Mouse (Mus musculus): ENCODE measurements at regions not wholly inside any gene's neighbourhood (a gene's known extent, or its start where the extent isn't known, plus 50 kb on each side); places are given as distances from the start of the nearest gene placed in this dataset.

DNA sequence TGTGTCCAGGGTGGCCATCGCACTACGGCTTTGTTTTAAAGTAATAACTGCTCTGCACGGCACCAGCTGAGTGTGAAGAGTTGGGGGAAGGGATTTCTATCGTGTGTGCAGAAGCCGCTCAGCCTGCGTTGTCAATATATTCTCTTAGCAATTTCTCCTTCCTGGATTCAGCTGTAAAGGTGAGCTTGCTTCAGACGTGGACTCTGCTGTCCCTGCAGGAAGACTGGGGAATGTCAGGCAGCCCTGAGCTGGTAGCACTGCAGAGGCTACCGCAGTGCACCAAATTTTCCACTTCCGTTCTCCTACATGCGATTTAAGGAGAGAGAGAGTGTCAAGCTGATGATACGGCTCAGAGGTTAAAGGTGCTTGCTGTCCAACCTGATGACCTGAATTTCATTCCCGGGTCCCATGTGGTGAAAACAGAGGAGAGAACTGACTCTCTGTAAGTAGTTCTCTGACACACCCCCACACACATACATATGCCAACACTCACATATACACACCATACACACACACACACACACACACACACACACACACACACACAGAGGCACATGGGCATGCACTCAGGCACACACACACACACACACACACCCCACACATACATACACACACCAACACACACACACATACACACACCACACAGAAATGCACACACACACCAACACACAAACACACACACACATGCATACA is 59.9 kb upstream of the Prelid3b start:
- peak; percentile 46 to 50 for DNase-seq

DNA sequence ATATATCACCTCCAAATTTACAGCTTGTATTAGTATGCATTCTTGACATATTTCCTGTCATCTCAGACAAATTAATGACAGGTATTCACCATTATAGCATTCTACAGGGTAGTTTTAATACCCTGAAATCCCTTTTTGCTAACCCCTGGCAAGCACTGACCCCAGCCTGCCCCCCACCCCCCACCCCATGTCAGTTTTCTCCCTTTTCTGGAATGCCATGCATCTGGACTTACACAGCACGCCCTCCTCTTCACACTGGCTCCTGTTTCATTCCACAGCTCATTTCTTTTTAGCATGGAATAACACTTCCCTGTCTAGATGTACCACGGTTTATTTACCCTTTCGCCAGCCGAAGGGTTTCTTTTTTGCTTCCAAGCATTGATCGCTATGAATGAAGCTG is 67.8 kb upstream of the Prelid3b start:
- DNase-seq, result no peak

DNA sequence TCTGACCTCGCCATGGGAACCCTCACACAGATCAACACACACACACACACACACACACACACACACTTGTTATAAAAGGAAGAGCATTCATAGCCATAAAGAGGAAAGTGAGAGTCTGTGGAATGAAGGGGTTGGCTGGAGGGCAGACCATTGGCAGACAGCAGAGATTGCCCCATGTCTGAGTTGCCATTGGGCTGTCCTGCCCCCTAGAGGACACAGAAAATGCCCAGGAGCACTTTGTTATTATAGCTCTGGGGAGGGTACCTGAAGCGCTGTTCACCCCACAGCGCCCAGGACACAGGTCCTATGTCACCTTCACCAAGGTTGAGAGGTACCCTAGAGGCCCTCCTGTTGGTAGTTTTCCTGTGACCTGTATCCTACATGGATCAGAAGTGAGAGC is 74.3 kb upstream of the Prelid3b start:
- DNase-seq, result no peak

DNA sequence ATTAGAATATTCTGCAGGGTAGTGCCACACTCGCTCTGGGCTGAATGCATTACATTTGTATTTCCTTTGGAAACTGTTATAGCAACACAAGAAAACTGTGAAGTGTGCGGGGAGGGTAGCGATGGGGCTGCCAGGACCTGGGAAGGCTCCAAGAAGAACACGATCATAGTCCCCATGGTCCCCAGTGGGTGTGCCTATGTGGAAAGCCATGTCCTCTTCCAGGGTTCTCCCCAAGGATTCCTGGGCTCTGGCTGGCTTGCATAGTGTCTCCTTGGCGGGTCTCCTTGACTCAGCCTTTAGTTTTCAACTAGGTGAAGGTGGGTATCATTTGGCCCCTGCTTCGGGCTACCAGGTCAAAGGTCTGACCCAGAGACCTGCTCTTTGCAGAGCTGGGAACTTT is 74.8 kb upstream of the Prelid3b start:
- DNase-seq, result no peak

DNA sequence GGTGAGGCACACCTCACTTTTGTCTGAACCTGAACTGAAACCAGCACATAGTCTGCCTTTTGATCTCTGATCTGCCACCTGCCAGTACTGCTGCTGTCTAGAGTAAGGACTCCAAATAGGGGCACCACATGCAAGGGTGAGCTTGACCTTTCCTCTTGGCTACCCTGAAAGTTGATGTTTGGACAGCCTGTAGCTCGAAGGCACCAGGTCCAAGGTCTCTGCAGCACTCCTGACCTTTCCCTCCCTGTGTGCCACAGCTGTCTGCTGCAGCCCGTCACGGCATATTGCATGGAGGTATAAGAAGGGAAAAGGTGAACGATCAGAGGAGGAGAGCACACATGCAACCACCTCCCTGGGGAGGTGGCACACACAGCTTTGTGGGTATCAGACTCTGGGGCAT is 75.9 kb upstream of the Prelid3b start:
- no peak for DNase-seq

DNA sequence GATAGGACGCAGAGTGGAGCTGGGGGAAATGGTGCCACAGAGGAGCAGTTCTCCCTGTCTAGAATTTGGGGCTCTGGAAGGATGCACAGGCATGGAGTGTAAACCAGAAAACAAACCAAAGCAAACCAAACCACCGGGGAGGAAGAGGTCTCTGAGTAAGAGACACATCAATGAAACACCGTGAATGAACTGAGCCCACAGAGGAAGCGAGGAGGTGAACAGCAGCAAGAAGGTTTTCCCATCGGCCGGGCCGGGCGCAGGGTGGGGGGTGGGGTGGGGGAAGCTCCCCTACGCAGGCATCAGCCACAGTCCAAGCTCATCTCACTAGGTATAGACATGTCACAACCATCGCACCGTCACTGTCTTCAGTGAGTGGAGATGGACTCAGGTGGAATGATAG is 82.9 kb upstream of the Prelid3b start:
- no peak for DNase-seq

DNA sequence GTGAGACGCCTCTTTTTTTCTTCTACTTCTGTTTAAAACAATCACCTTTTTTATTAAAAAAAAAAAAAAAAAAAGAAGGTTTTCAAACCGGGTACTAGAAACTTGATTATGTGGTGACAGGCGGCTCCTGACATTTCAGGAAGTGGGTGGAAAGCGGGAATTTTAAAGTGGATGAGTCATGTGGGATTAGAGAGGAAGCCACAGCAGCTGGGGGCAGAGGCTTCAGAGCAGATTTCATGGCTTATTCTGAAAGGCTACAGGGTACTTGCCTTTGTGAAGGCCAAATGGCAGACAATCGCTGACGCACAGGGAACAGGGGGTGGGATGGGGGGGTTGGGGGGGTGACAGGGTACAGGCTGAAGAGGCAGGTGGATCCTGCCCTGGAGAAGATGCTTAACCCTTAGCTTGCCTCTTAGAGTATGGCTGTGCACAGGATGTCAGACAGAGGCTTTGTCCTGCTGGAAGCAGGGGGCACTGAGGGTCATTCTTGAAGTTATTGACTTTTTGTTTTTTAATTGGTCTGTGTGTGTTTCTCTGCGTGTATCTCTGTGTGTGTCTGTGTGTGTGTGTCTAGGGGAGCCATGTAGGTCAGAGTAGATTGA is 81.4 kb upstream of the Zfp831 start:
- DNase-seq, result peak in 1 of 2 experiments; percentile 6

DNA sequence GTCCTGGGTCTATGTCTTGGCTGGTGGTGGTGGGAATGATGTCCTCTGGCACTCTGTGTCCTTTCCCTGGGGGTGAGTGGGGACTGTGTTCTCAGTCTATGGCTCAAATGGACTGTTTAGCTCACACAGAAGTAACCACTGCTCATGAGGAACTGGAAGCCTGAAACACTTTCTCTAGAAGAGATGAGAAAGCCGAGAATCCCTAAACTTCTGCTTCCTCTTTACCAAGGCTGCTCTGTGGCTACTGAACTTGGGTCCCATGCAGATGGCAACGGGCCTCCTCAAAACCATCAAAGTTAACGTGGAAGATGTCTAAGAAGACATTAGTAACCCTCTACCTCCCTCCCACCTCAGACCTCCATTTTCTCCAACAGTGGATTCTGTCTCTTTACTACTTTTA is 79.4 kb upstream of the Zfp831 start:
- no peak for DNase-seq

DNA sequence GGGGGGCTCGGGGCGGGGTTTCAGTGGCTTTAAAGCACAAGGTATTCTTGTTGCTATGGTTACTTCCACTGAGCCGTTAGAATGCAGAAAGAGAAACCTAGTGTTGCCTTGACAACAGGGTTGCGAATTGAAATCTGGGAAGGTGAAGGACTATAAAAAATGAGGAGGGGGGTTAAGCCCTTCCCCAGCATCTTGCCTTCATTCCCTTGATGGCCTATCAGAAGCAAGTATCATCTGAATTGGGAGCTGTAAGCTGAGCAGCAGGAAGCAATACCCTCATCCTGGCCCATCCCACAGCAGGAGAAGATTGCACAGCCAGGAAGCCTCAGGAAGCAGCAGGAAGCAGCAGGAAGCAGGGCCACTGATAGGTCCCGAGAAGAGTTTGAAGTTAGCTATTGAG is 78.5 kb upstream of the Zfp831 start:
- no peak for DNase-seq

DNA sequence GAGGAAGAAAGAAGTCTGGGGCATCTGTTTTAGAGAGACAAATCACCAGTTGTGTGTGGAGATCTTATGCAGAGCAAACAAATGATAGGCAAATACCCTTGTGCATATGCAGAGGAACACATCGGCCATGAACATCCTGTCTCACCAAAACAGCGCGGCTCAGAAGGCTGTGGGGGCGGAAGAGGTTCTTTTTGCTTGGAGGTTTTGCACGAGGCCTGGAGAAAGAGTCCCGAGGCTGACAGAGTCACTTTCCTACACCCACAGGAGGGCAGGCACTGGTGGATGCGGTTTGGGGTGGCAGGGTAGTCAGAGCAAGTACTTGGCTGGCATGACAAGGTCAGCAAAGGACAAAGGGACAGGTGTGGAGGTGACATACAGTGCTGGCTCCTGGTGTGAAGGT is 77.4 kb upstream of the Zfp831 start:
- DNase-seq, result no peak

DNA sequence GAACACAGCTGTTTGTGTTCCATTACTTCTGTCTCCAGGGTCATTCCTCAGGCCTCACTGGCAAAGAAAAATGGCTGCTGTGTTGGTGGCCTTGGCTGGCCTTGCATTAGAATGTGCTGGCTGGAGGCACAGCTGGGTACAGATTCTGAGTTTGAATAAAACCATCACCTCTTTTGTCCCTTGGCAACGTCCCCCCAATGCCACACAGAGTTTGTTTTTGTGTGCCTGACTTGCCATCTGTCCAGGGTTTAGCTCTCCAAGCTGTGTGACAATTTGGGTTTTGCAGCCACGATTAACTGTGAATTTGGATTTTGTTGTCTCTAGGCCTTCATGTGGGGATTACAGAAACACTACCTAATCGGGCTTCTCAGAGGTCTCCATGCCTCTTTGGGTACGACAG is 76.6 kb upstream of the Zfp831 start:
- DNase-seq, result peak; percentile 28 to 35

DNA sequence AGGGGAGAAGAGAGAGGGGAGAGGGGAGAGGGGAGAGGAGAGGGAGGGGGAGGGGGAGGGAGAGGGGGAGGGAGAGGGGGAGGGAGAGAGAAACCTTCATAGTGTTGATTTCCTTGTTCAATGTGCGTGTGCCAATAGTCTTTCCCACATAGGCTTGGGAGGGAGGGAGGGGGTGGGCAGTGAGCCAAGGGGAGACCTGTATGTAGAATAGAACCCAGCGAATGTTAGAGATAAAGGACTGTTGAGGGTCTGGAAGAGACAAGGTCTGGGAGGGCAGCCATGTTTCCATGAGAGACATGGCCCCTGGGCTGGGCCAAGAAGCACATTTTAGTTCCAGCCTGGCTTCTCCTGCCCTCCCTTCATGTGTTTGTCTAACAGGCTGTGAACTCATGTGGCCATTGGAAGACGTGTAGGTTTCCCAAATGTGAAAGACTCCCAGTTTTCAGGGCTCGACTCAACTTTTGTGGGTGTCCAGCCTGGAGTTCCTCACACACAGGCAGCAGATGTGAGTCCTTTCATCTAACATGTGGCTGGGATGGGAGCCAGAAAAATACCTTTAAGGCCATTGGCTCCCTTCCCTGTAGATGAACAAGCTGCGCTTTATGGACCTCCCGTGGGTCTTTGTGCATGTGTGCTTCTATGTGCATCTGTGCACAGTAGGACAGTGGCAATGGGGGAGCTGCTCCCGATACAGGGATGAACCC is 68.4 kb upstream of the Zfp831 start:
- DNase-seq, result no peak

DNA sequence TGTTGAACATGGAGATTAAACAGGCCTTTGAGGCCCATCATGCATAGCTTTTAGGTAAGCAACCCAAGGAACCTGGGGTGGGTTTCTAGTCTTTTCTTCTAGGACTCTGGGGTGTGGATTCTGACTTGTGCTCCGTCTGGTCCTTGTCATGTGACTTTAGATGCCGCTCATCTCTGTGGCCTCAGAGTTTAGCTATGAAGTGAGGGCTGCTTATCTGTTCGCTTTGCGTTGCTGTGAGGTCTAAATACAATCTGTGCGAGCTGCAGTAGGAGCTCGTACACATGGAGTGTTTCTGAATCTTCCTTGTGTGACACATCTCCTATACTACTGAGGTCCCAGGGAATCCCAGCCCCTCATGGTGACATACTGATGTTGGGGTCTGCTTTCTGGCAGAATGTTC is 67.8 kb upstream of the Zfp831 start:
- no peak for DNase-seq

DNA sequence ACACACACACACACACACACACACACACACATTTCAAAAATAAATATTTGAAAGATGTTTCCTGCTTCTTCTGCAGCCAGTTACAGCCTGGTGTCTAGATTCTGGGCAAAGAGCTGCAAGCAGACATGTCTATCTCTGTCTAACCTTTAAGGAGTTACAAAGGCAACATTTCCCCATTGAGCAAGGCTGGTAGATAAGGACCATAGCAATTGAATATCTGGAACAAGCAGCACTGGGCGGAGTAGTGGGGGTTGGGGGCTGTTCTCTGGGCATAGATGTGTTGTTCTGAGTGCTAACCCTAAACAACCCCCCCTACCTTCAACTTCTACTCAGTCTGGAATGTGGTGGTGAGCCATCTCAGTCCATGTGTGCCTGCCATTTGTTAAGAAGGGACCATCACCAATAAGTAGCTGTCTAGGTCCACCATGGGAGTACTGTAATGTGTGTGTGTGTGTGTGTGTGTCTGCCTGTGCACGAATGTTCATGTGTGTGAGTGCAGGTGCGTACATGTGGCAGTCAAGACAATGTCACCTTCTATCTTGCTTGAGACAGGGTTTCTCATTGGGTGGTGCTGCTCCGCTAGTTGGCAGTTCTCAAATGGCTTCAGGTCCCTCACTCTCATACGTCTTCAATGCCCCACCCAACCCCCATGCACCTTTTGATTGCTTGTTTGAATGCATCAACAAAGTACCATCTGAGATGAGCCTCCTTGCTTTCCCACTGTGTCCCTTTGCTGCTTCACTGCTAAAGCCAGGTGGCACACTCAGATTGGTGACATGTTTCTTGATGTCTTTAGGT is 62.2 kb upstream of the Zfp831 start:
- no peak for DNase-seq

DNA sequence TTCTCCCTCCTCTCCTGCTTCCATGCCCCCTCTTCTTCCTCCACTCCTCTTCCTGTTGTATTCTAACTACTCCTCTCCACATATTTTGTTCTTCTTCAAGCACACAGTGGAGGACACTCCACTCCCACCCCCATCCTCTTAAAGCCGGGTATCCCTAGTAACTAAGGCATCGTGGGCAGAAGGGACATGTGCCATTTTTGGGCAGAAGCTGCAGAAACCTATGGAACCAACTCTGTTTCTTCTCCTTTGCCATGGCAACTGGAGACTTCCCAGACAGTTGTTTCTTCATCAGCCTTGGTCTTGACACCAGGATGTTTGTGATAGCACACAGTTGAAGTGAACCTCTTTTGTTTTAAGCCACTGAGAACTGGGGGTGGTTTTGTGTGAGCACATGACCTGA is 59.1 kb upstream of the Zfp831 start:
- DNase-seq, result no peak

Data from cerebellum, postnatal 10 days (tissue).